Mouse (Mus musculus): ENCODE data around the gene Fut1. TPM values are rescaled to one million over a fixed set of nuclear protein-coding genes. Genes with fewer than 3 reads are reported as not detected.
"Not testable (repeated sequence)": the region's sequence is repeated elsewhere in the genome, so short reads cannot be mapped to it uniquely, and the experiment has no call there.

Fut1 gene
- total RNA-seq, 2 experiments from 2014 or later = not detected

DNA sequence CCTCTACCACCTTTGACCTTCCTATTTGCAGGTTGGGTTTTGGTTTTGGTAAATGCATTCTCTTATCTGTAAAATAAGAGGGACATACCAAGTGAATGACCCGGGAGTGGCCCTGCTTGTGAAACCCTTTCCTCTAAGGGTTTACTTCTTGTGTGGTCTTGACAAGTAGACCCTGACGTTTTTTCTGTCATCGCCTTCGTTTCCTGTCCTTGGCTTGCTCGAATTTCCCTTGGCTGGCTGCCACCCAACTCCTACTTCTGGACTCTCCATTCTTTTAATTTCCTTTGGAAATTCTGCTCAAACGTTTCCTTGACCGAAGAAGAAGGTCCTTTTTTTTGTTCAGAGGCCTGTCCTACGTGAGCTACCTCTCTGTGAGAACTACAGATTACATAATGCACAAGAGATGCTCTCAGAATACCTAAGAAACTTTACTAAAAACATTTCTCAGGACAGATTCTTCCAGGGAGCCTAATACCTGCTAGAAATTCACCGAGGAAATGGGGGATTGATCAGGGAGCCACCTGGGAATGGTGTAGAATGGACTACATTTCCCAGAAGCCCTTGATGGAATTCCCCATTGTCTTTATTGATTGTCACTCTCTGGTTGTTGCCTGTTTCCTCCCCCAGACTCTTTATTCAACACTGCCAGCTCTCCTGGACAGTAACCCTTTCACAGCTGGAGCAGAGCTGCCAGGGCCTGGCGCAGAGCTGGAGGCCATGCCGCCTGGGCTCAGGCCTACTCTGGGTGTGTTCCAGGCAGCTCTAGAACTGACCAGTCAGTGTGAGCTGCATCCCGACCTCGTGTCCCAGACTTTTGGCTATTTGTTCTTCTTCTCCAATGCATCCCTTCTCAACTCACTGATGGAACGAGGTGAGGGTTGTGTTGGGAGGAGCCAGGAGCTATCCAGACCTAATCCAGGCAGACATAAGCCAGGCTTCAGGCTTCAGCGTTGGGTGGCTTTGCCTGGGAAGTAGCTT, 18.9 kb downstream of the Fut1 start:
- no peak for ATAC-seq (replicated peaks; ENCODE audit: low FRiP score, poor library complexity, severe bottlenecking)

DNA sequence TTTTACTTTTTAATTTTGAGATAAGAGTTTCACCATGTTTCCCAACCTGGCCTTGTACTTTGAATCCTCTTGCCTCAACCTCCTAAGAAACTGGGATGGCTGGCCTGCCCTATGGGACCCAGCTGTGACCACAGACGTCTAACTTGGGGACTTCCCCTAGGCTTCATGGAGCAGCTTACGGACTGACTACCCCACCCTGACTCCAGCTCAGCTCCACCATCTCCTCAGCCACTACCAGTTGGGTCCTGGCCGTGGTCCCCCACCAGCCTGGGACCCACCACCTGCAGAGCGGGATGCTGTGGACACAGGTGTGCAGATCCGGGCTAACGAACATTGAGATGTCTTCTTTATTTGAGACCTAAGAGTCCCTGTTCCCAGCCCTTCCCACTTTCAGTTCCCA, 20.6 kb downstream of the Fut1 start:
- ATAC-seq (replicated peaks; ENCODE audit: low FRiP score, poor library complexity, severe bottlenecking) = no peak

DNA sequence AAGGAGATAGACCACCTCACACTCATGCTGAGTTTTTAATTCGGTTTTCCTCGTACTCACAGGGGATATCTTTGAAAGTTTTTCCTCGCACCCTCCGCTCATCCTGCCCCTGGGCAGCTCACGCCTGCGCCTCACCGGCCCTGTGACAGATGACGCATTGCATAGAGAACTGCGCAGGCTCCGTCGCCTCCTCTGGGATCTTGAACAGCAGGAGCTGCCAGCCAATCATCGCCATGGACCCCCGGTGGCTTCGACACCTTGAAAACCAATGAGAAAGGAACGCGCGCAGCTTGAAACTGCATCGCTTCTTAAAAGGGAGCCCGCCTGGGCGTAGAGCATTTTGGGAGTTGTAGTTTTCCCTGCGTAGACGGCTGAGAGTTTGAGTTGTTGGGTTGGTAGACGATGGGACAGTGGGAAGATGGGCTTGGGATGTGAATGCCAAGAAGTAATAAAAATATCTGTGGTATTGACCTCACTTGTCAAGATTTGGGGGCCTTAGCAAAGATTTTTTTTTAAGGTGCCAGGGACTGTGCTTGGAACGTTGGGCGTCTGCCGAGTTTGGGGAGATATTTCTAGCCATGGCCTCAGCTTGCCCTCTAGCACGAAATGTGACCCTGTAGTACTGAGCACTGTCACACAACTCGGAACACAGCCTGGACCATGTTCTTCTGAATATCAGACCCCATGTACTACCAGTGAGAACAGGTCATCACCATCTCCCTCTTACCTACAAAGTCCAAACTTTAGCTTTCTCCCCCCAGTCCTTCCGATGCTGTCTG, 21.7 kb downstream of the Fut1 start:
- no peak for ATAC-seq (replicated peaks; ENCODE audit: low FRiP score, poor library complexity, severe bottlenecking)

DNA sequence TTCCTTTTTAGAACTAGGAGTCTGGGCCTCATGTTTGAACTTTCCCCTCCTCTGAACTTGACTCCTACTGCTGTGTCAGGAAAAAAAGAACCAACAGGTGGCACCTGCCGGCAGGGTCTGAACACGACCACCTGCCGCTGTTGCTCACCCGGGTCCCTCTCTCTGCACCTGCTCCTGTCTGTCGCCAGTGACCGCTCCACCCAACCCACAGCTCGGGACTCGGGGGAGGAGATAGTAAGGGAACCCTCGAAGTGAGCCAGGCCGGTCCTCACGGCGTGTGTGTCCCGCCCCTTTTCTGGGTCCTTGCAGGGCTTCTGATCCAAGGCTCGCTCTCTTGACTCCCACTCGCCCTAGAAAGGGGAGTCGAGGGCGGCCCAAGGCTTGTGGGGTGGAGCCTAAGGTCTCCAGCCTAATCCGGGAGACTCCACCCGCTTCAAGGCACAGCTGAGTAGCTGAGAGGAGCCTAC, 22.5 kb downstream of the Fut1 start, which contains the start of gene Mamstr:
Mamstr (plus strand) TSS at position 417 of the 467 bp plus-strand sequence.
- ATAC-seq (replicated peaks; ENCODE audit: low FRiP score, poor library complexity, severe bottlenecking) = no peak

DNA sequence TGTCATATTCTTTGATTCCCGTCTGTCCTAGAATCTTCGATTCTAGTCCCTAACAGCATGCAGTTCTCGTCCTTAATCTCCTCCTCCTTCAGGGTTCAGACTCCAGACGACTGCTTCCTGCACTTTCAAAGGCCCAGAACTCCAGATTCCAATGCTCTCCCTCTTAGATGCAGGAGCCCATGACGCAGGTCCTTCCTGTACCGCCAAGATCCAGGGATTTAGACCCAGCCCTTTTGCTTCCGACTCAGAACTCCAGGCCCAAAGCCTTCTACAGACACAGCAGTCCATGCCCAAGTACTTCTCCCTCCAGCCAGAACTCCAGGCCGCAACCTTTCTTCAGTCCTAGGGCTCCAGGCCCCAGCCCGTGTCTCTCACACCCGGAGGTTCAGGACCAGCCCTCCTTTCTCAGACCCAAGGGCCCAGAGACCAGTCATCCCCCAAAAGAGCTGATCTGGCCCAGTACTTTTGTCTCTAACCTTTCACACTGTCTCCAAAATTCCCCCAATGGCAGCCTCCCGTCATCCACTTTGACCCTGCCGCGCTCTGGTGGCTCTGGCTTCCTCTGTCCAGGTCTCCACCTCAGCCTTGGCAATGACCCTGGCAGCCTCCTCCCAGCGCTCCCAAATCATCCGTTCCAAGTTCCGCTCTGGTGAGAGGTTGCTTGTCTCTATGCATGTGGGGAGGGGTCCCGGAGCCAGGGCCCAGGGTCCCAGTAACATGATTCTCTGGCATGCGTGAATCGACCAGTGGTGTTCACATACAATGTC, 23.3 kb downstream of the Fut1 start:
- no peak for ATAC-seq (replicated peaks; ENCODE audit: low FRiP score, poor library complexity, severe bottlenecking)

DNA sequence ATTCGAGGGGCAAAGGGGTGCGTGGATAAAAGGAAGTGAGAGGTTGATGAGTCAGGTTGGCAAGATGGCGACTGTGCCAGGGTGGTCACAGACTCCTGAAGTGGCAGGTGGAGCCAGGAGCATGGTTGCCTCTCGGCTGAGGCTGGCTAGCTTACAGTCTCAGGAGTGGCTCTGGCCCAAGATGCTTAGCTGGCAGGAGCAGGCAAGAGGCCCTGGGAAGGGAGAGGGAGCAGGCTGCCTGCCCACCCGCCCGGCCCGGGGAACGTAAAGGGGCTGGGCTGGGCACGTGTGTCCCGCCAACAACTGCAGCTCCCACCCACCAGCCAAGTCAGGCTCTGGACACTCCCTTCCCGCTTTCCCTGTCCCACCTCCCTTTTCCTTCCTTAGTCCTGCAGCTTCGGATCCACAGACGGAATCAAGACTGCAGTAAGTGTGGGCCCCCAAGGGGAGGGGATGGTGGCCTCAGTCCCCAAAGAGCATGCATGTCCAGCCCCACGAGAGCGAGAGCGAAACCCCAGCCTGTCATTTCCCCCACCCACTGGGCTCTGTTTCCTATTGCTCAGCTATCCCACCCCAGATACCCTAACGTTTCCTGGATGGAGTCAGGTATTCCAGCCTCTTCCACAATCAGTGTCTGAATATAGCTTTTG, 24.4 kb downstream of the Fut1 start:
- no peak for ATAC-seq (replicated peaks; ENCODE audit: low FRiP score, poor library complexity, severe bottlenecking)

DNA sequence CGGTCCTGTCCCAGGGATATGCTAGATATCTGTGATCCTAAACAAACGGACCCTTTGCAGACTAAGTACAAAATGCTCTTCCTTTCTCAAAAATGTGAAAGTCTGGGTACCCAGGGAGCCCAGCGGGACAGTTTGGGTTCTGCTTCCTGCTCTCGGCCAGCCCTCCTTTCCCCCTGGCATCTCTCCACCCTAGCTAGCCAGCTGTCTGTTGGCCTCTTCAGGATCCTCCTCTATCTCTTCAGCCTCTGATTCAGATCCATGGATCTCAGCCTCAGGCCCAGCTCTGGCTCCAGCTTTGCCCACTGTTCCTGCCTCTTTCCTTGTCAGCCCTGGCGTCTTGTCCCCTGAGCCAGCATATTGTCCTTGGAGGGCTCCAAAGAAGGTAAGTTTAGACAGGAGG, 25.0 kb downstream of the Fut1 start:
- ATAC-seq (replicated peaks; ENCODE audit: low FRiP score, poor library complexity, severe bottlenecking) = no peak

DNA sequence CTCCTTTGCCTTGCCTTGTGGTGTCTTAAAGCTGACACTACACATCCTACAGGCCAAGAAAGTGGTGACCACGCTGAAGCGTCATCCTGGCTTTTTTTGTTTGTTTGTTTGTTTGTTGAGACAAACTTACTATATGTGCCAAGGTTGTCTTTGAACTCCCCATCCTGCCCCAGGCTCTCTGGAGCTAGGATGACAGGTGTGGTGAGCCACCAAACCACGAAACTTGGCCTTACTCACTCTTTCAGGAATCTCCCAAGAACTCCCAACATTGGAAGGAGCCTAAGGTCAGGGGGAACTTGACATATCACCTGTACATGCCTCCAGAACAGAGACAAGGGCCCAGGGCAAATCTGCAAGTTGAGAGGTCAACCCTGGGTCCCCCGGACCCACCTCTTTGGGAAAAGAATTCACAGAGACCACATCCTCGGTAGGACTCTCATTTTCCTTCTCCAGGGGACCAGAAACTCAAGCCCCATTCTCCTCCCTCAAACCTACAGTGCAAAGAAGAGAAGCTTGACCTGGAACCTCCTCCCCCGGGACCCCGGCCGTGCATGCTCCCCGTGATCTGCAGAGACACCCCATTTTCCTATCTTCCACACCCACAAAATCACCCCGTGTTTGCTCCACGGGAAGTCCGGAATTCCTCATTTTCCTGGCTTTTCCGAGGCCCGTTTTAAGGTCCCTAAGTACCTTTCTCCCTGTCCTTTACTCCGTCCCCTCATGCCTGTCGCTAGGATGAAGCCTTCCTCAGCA, 25.6 kb downstream of the Fut1 start:
- no peak for ATAC-seq (replicated peaks; ENCODE audit: low FRiP score, poor library complexity, severe bottlenecking)

DNA sequence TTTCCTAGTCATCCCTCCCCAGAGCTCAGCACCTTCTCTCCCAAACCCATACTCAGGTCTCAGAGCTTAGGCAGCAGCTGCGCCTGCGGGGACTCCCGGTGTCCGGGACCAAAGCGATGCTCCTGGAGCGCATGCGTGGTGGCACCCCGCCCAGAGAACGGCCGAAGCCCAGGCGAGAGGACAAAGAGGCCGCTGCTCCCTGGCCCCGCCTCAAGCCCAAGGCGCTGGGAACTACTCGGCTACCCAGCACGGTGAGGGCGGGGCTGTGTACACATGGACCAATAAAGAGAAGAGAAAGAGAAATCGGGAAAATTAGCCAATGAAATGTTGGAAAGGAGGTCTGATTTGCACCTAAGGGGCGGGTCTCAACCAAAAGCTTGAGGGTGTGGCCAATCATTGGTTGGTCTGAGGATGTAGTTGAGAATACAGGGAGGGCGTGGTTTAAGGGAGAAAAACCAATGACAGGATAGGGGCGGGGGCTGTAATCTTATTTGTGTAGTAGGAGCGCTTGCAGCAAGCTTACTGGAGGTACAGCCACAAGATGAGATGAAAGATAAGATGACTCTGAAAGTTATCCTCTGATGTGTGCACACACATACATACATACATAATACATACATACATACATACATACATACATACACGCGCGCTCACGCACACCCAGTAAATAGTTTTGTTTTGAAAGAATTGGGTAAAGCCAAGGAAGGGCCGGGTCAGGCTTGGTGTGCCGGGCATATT, 26.5 kb downstream of the Fut1 start:
- no peak for ATAC-seq (replicated peaks; ENCODE audit: low FRiP score, poor library complexity, severe bottlenecking)

DNA sequence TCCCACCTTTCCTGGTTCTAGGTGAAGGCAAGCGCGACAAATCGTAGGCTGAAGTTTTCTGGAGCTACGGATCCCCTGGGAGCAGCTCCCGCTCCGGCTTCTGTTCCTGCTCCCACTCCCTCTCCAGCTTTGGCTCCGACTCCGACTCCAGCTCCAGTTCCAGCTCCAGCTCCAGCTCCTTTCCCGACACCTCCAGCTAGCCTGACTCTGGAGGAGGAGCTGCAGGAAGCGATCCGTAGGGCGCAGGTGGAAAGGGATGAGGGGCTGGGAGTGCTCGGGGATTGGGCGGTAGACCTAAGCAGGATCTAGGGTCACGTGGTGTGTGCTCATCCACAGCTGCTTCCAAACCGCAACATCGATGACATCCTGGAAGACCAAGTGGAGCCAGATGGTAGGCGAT, 27.1 kb downstream of the Fut1 start:
- ATAC-seq (replicated peaks; ENCODE audit: low FRiP score, poor library complexity, severe bottlenecking) = no peak

DNA sequence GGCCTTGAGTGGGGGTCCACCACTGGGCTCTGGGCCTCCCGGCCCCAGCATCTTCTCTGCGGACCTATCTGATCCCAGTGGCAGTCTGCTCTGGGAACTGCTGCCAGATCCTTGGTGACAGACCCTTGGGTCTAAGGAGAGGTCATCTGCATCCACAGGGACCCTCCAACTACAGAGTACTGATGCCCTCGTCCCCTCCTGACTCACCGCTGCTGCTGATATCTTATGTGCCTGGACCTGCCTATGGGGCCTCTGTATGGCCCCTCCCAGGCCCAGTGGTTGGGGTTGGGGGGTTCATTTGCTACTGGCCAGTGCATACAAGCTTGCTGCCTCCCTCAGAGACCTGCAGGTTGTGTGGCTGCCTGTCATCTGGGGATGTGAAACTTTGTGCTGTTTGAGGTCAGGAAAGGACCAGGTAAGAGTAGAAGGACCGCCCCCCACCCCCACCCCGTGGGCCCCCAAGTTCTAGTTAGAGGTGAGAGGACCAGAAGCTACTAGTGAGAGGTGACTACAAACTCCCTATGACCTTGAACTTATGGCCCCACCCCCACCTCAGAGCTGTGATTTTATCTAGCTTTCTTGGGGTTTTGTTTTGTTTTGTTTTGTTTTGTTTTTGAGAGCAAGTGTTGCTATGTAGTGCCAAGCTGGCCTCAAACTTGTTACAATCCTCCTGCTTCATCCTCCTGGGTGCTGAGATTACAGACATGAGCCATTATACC, 27.9 kb downstream of the Fut1 start:
- no peak for ATAC-seq (replicated peaks; ENCODE audit: low FRiP score, poor library complexity, severe bottlenecking)

DNA sequence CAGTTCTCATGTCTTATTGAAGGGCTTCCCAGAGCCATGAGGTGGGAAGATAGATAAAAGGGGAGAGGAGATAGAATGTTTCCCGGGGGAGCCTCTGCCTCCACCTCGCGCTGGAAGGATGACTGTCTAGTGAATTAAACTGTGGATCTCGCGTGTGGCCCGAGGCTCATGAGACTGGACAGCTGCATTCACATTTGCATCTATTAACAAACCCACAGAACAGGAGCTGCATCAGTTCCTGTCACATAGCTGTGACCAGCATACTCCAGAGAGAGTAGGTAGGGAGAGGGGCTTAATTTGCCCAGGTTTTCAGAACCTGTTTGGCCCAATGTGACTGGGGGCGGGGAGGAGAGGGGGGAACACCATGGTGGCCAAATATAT, 28.5 kb downstream of the Fut1 start:
- no peak for ATAC-seq (replicated peaks; ENCODE audit: low FRiP score, poor library complexity, severe bottlenecking)

DNA sequence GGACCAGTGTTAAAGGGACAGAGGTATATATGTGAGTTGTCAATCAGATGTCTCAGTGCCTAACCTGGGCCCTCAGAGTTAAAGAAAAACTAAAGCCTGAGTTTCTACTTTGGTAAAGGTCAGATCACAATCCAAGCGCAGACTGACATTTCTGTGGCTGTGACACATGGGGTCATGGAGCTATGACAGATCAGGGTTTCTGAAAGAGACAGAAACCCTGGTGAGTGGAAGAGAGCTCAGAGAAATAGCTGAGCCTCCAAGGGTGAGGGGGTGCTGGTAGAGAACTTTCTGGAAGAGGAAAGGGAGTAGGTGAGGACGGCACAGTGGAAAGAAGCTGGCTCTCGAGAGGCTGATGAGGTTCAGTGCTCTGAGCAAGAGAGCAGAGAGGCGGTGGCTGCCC, 29.6 kb downstream of the Fut1 start:
- ATAC-seq (replicated peaks; ENCODE audit: low FRiP score, poor library complexity, severe bottlenecking) = no peak

DNA sequence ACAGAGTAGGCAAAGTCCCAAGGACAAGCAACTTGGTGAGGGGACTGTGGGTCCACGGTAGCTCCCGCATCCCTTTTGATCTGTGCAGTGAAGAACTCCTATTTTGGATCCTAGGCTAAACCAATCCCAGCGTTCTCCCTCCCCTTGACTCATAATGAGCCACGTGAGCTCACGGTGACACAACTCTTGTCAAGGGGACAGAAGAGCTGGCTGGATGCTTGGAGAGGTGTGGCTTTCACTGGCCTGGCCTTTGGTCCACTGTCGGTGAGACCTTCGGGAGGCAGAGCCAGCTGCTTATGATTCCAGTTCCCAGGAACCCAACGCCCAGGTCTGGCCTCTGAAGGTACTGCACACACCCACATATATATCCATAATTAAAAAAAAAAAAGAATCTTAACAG, 32.3 kb downstream of the Fut1 start:
- ATAC-seq (replicated peaks; ENCODE audit: low FRiP score, poor library complexity, severe bottlenecking) = no peak

DNA sequence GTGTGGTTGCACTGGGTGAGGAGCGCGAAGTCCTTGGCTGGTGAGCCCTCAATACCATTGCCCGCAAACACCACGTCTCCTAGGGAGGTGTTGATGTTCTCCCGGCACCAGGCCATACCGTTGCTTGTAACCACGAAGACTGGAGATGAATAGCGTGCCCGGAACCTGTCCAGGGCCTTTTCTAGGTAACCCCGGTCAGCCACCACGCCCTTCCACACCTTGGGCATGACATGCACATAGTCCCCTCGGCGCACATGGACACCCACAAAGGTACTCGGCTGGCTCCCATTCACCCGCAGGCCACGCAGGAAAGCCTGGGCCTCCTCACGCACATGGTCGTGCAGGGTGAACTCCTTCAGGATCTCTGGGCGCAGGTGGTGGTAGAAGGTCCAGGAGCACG, 33.4 kb downstream of the Fut1 start:
- ATAC-seq (replicated peaks; ENCODE audit: low FRiP score, poor library complexity, severe bottlenecking) = not testable (repeated sequence)

DNA sequence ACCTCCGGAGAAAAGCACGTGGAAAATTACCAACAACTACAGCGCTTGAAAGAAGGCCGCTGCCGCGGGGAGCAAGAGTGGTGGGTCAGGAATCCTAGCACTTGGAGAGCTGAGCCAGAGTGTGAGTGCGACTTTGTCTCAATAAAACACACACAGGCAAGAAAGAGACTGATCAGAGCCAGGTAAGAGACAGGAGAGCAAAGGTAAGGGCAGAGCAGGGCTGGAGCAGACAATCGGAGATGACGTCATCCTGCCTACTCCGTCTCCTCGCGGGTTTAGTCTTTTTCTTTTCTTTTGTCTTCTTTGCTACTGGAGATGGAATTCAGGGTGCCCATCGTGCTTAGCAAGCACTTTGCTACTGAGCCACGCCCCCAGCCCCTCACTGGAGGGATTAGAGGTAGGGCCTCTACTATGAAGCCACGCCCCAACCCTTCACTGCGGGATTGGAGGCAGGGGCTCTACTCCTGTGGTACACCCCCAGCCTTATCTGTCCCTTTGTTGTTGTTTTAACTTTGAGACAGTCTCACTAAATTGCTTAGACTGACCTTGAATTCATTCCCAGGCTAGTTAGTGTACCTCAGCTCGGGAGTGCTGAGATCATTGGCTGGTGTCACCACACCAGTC, 37.4 kb downstream of the Fut1 start:
- no peak for ATAC-seq (replicated peaks; ENCODE audit: low FRiP score, poor library complexity, severe bottlenecking)
